ENCODE assay signal across 8 mouse cellular contexts in genomic region chr5:140636316-140637057, GRCm38 (mm10). TPM values are rescaled to one million over a fixed set of nuclear protein-coding genes. Genes with fewer than 3 reads are reported as not detected.
DNase-seq lines count a peak whose midpoint lies in the region; ATAC-seq lines count a peak whose summit lies in the region.

No protein-coding gene starts in this region.

- H3K27me3 ChIP-seq in heart, embryonic 16.5 days (ENCODE audit: control insufficient read depth, insufficient read depth, low read length): no peaks in the 10 kb centered on the region
- H3K27me3 ChIP-seq in midbrain, embryonic 16.5 days (ENCODE audit: control insufficient read depth, insufficient read depth, low read depth, low read length): no peaks in the 10 kb centered on the region

- no peak overlapping the region for H3K4me2 ChIP-seq in heart, embryonic 16.5 days (ENCODE audit: low read depth, low read length)
- H3K4me2 ChIP-seq in midbrain, embryonic 16.5 days (ENCODE audit: low read length): no peak overlapping the region

- WGBS in heart, embryonic 16.5 days: 82% methylated on average over 6 of the region's 7 CpGs
- 97% methylated on average over 7 of the region's 7 CpGs for WGBS in midbrain, embryonic 16.5 days

- peak overlapping the region; percentile 5; the same call in 1 of the 2 replicates for H3K27ac ChIP-seq in heart, embryonic 16.5 days (ENCODE audit: low read length)
- peak overlapping the region; percentile 38; the same call in 1 of the 2 replicates for H3K27ac ChIP-seq in midbrain, embryonic 16.5 days (ENCODE audit: low read length)

- H3K4me3 ChIP-seq in heart, embryonic 16.5 days (ENCODE audit: low read length): no peak overlapping the region
- H3K4me3 ChIP-seq in midbrain, embryonic 16.5 days (ENCODE audit: low read depth, low read length): no peak overlapping the region

- no peak for DNase-seq in heart, postnatal 25 days (ENCODE audit: low spot score)
- DNase-seq in kidney, adult 8-10 months: peak; percentile 28 to 41
- DNase-seq in urinary bladder, postnatal 25 days (ENCODE audit: low spot score): no peak
- DNase-seq in layer of hippocampus, adult 8-10 months (ENCODE audit: low spot score in 2 of 2): no peak
- DNase-seq in cerebellum, postnatal 36 days: no peak

- H3K9ac ChIP-seq in heart, embryonic 16.5 days (ENCODE audit: low read length): no peak overlapping the region
- no peak overlapping the region for H3K9ac ChIP-seq in midbrain, embryonic 16.5 days (ENCODE audit: low read depth, low read length)

- H3K36me3 ChIP-seq in heart, embryonic 16.5 days (ENCODE audit: control insufficient read depth, insufficient read depth): peaks cover 37% of the 10 kb centered on the region
- H3K36me3 ChIP-seq in midbrain, embryonic 16.5 days (ENCODE audit: control insufficient read depth, insufficient read depth, low read length): peaks cover 35% of the 10 kb centered on the region; the same call in 1 of the 2 replicates

- intact Hi-C loops in heart, postnatal 25 days (cut with DNase I): no loop called here

- no peak for ATAC-seq in heart, embryonic 16.5 days (replicated peaks; ENCODE audit: extremely low read depth, insufficient read depth, low FRiP score)
- peak; percentile 88 for ATAC-seq in CD4-positive, CD25-positive, alpha-beta regulatory T cell, adult 4 months
- no peak for ATAC-seq in midbrain, embryonic 16.5 days

- peaks cover 18% of the 10 kb centered on the region for H3K4me1 ChIP-seq in heart, embryonic 16.5 days (ENCODE audit: control insufficient read depth, insufficient read depth, low read length)
- H3K4me1 ChIP-seq in midbrain, embryonic 16.5 days (ENCODE audit: control insufficient read depth, insufficient read depth, low read length): peaks cover 19% of the 10 kb centered on the region; the same call in 1 of the 2 replicates

- no peaks in the 10 kb centered on the region for H3K9me3 ChIP-seq in heart, embryonic 16.5 days (replicated peaks; ENCODE audit: control insufficient read depth, low read length)
- H3K9me3 ChIP-seq in midbrain, embryonic 16.5 days (replicated peaks; ENCODE audit: control insufficient read depth, low read length, poor library complexity, severe bottlenecking): no peaks in the 10 kb centered on the region

RNA-seq across cellular contexts. Expression of gene Ttyh3, which starts 12.3 kb away (rescaled TPM):
- polyA plus RNA-seq in heart, embryonic 16.5 days (2015; fragmentation: Nextera tagmentation; extraction: Ambion mirVana): 16.3 and 17.9 TPM in 2 replicates
- 10 to 100 TPM; 15.6 to 18.6 TPM for total RNA-seq in heart, postnatal 25 days (2021)
- 1 to 10 TPM; 4.9 to 6.7 TPM for polyA plus RNA-seq in CD4-positive, CD25-positive, alpha-beta regulatory T cell, adult 4 months (2017; shearing (Covaris generic))
- 56.0 and 61.5 TPM in 2 replicates for polyA plus RNA-seq in midbrain, embryonic 16.5 days (2015; fragmentation: Nextera tagmentation; extraction: Ambion mirVana)
- 100 to 1,000 TPM; 160 to 168 (median 167) TPM for total RNA-seq in layer of hippocampus, adult 8-10 months (2022)

RNA-seq across cellular contexts. Expression of gene Lfng, which starts 29.4 kb away (rescaled TPM):
- polyA plus RNA-seq in heart, embryonic 16.5 days (2015; fragmentation: Nextera tagmentation; extraction: Ambion mirVana): 6.2 and 7.7 TPM in 2 replicates
- total RNA-seq in heart, postnatal 25 days (2021): 10 to 100 TPM in 1 of 2 experiments, 1 to 10 TPM in 1; 7.3 to 10.8 TPM
- 10 to 100 TPM; 24.2 to 26.2 TPM for polyA plus RNA-seq in CD4-positive, CD25-positive, alpha-beta regulatory T cell, adult 4 months (2017; shearing (Covaris generic))
- polyA plus RNA-seq in midbrain, embryonic 16.5 days (2015; fragmentation: Nextera tagmentation; extraction: Ambion mirVana): 18.4 and 23.1 TPM in 2 replicates
- total RNA-seq in layer of hippocampus, adult 8-10 months (2022): 10 to 100 TPM; 18.1 to 25.0 (median 22.8) TPM

Comparison
In these comparisons a context has a peak if more than half of its experiments do, and no peak if none do; other contexts are left out.
1. DNase-seq: peak in kidney, adult 8-10 months (2 of 2); none in heart, postnatal 25 days (single experiment), urinary bladder, postnatal 25 days (single experiment), layer of hippocampus, adult 8-10 months (0 of 2) and cerebellum, postnatal 36 days (0 of 2).